Mouse (Mus musculus): ENCODE results near the gene Grid1. TPM values are rescaled to one million over a fixed set of nuclear protein-coding genes. Genes with fewer than 3 reads are reported as not detected.

Grid1 gene
- polyA plus RNA-seq, 1 experiment from 2014 or later: 0.02 TPM

DNA sequence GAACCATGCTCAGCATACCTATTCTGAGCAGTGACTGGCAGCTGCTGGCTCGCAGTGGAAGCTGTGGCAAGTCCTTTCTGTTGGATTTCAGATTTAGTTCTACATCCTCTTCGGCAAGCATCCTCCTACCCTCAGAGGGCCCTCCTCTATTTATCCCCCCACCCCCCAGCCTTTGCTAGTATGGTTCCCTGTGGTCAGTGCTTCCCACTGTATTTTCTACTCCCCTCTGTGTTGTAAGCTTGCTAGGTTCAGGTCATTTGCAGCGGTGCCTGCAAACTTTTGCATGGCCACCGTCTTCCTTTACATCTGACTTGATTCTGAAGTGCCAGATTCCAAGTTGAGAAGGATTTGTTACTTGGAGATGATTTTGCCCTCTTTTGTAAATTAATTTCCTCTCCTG, 378.5 kb downstream of the Grid1 start:
- H3K27ac ChIP-seq (ENCODE audit: low read length): no peak overlapping the region
- H3K36me3 ChIP-seq (ENCODE audit: control insufficient read depth, insufficient read depth): no peaks in the 10 kb centered on the region
- H3K4me3 ChIP-seq (ENCODE audit: low read depth, low read length): no peak overlapping the region
- H3K9ac ChIP-seq (ENCODE audit: low read depth, low read length): no peak overlapping the region
- 61% methylated on average over 4 of the region's 4 CpGs for WGBS (ENCODE audit: insufficient replicate concordance)
- H3K4me2 ChIP-seq (ENCODE audit: low read depth, low read length): no peak overlapping the region
- ATAC-seq (ENCODE audit: low read depth): no peak
- no peaks in the 10 kb centered on the region for H3K27me3 ChIP-seq (ENCODE audit: control insufficient read depth, insufficient read depth, low read depth, low read length)
- no peaks in the 10 kb centered on the region for H3K4me1 ChIP-seq (ENCODE audit: control insufficient read depth, low read depth, low read length)
- no peaks in the 10 kb centered on the region for H3K9me3 ChIP-seq (replicated peaks; ENCODE audit: control insufficient read depth, low read length)

DNA sequence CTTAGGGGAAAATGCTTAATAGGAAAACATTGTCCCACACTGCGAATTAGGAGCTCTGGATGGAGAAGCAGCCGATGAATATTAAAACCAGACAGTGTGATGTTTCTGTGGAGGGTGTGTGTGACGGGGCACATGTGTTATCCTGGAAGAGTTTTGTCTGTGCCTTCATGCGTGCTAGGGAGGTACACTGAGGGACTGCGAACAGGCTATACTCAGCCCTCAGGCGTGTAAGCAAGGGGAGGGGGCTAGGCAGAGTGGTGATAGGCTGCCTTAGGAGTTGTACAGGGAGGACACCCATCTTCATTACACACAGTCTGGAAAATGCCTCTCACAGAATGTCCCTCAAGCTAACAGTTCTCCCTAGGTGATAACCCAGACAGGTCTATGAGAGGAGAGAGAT, 379.0 kb downstream of the Grid1 start:
- ATAC-seq (ENCODE audit: low read depth): no peak
- Histone ChIP-seq H3K27me3 (ENCODE audit: control insufficient read depth, insufficient read depth, low read depth, low read length) (no peaks in the 10 kb centered on the region), H3K4me2 (ENCODE audit: low read depth, low read length) (no peak overlapping the region), H3K4me3 (ENCODE audit: low read depth, low read length) (no peak overlapping the region), H3K36me3 (ENCODE audit: control insufficient read depth, insufficient read depth) (no peaks in the 10 kb centered on the region), H3K4me1 (ENCODE audit: control insufficient read depth, low read depth, low read length) (no peaks in the 10 kb centered on the region), H3K9me3 (replicated peaks; ENCODE audit: control insufficient read depth, low read length) (no peaks in the 10 kb centered on the region), H3K9ac (ENCODE audit: low read depth, low read length) (no peak overlapping the region), H3K27ac (ENCODE audit: low read length) (no peak overlapping the region)
- 61% methylated on average over 6 of the region's 6 CpGs for WGBS (ENCODE audit: insufficient replicate concordance)

DNA sequence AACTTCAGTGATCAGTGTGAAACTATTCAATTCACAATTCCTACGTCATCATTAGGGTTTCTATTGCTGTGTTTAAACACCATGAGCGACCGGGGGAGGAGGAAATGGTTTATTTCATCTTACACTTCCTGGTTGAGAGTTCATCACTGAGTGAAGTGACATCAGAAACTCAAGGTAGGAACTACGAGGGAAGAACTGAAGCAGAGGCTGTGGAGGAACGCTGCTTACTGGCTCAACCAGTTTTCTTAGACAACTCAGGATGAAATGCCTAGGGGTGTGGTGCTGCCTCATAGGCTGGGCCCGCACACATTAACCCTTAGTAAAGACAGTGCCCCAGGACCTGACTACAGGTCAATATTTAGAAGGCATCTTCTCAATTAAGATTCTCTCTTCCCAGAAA, 389.5 kb downstream of the Grid1 start:
- ATAC-seq (ENCODE audit: low read depth): no peak
- Histone ChIP-seq H3K9ac (ENCODE audit: low read depth, low read length) (no peak overlapping the region), H3K4me2 (ENCODE audit: low read depth, low read length) (no peak overlapping the region), H3K4me1 (ENCODE audit: control insufficient read depth, low read depth, low read length) (no peaks in the 10 kb centered on the region), H3K36me3 (ENCODE audit: control insufficient read depth, insufficient read depth) (no peaks in the 10 kb centered on the region), H3K4me3 (ENCODE audit: low read depth, low read length) (no peak overlapping the region), H3K9me3 (replicated peaks; ENCODE audit: control insufficient read depth, low read length) (no peaks in the 10 kb centered on the region), H3K27me3 (ENCODE audit: control insufficient read depth, insufficient read depth, low read depth, low read length) (no peaks in the 10 kb centered on the region), H3K27ac (ENCODE audit: low read length) (no peak overlapping the region)
- WGBS (ENCODE audit: insufficient replicate concordance): 46% methylated on average over 6 of the region's 6 CpGs

DNA sequence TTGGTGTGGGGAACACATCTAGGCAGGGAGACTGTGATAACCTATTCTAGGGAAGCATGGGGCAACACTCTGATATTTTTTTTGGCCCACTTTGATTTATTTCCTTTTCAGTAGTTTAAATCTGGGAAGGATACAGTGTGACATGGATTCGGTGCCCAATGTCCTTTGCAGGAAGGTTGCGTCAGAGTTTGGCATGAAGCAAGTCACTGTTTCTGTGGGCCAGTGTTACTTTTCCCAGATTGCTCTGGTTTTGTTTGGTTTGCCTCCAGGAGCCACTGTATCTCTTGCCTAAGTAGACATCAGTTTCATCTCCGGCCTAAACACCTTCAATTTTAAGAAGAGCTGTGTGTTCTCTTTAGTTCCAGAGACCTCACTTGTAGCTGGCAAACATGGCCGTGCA, 399.1 kb downstream of the Grid1 start:
- Histone ChIP-seq H3K4me3 (ENCODE audit: low read depth, low read length) (no peak overlapping the region), H3K27me3 (ENCODE audit: control insufficient read depth, insufficient read depth, low read depth, low read length) (no peaks in the 10 kb centered on the region), H3K27ac (ENCODE audit: low read length) (no peak overlapping the region), H3K9me3 (replicated peaks; ENCODE audit: control insufficient read depth, low read length) (no peaks in the 10 kb centered on the region), H3K4me1 (ENCODE audit: control insufficient read depth, low read depth, low read length) (no peaks in the 10 kb centered on the region), H3K4me2 (ENCODE audit: low read depth, low read length) (no peak overlapping the region), H3K9ac (ENCODE audit: low read depth, low read length) (no peak overlapping the region), H3K36me3 (ENCODE audit: control insufficient read depth, insufficient read depth) (no peaks in the 10 kb centered on the region)
- ATAC-seq (ENCODE audit: low read depth): no peak
- 65% methylated on average over 4 of the region's 4 CpGs for WGBS (ENCODE audit: insufficient replicate concordance)

DNA sequence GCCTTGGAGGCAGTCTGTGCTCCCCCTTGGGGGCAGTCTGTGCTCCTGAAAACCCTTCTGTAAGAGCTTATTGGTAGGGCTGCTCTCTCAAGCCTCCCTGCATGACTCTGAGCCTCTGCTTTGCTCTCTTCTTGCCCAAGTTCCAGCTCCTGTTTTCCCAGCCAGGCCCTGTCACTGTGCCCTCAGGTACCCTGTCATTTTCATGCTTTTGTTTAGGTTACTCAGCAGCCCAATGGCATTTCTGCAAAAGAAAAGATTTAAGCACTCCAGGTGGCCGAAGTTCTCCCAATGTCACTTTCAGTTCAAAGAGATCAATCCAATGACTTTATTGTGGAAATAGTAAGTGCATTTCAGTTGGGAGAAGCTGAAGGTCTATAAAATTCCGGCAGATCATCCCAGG, 402.3 kb downstream of the Grid1 start:
- no peak overlapping the region for H3K4me3 ChIP-seq (ENCODE audit: low read depth, low read length)

DNA sequence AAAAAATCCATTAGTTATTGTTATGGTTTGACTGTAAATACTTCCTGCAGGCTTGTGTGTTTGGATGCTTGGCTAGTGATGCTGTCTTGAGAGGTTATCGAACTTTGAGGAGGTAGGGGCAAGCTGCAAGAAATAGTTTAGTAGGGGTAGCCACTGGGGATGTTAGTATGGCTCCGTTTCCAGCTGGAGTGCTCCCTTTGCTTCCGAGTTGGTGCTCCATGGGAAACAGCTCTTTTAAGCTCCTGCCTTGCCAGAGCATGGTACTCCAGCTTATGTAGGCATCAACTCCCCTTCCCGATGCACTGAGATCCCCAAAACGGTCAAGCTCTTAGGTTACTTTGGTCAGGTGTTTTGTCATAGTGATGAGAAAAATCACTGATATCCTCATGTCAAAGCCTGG, 407.7 kb downstream of the Grid1 start:
- 58% methylated on average over 5 of the region's 5 CpGs for WGBS (ENCODE audit: insufficient replicate concordance)
- Histone ChIP-seq H3K9ac (ENCODE audit: low read depth, low read length) (no peak overlapping the region), H3K9me3 (replicated peaks; ENCODE audit: control insufficient read depth, low read length) (no peaks in the 10 kb centered on the region), H3K36me3 (ENCODE audit: control insufficient read depth, insufficient read depth) (no peaks in the 10 kb centered on the region), H3K4me3 (ENCODE audit: low read depth, low read length) (no peak overlapping the region), H3K4me1 (ENCODE audit: control insufficient read depth, low read depth, low read length) (no peaks in the 10 kb centered on the region), H3K27ac (ENCODE audit: low read length) (no peak overlapping the region), H3K4me2 (ENCODE audit: low read depth, low read length) (no peak overlapping the region), H3K27me3 (ENCODE audit: control insufficient read depth, insufficient read depth, low read depth, low read length) (no peaks in the 10 kb centered on the region)
- no peak for ATAC-seq (ENCODE audit: low read depth)

More for the DNA sequence above, 402.3 kb downstream of the Grid1 start:
- no peak for ATAC-seq (ENCODE audit: low read depth)
- no peaks in the 10 kb centered on the region for H3K9me3 ChIP-seq (replicated peaks; ENCODE audit: control insufficient read depth, low read length)
- 38% methylated on average over 2 of the region's 2 CpGs for WGBS (ENCODE audit: insufficient replicate concordance)
- H3K9ac ChIP-seq (ENCODE audit: low read depth, low read length): no peak overlapping the region
- no peak overlapping the region for H3K4me2 ChIP-seq (ENCODE audit: low read depth, low read length)
- H3K27me3 ChIP-seq (ENCODE audit: control insufficient read depth, insufficient read depth, low read depth, low read length): no peaks in the 10 kb centered on the region
- no peaks in the 10 kb centered on the region for H3K36me3 ChIP-seq (ENCODE audit: control insufficient read depth, insufficient read depth)
- no peaks in the 10 kb centered on the region for H3K4me1 ChIP-seq (ENCODE audit: control insufficient read depth, low read depth, low read length)
- no peak overlapping the region for H3K27ac ChIP-seq (ENCODE audit: low read length)

DNA sequence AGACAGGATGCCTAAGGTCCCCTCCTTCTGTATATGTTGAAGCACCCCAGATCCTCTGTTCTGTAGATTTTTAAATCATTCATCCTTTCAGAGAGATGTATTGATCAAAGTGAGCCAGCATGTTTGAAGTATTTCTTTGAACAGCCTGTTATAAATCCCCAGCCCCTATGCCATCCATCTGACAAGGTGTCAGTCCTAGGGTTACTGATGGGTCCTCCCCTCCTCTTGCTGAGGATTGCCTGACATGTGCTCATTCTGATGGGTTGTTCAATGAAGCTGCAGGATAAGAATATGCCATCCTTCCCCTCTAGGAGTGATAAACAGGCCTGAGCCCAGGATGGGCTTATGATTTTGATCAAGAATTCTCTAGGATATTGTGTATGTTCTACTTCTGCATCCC, 411.5 kb downstream of the Grid1 start:
- H3K4me3 ChIP-seq (ENCODE audit: low read depth, low read length): no peak overlapping the region
- H3K9me3 ChIP-seq (replicated peaks; ENCODE audit: control insufficient read depth, low read length): no peaks in the 10 kb centered on the region
- no peak overlapping the region for H3K9ac ChIP-seq (ENCODE audit: low read depth, low read length)
- no peak overlapping the region for H3K4me2 ChIP-seq (ENCODE audit: low read depth, low read length)
- no peaks in the 10 kb centered on the region for H3K4me1 ChIP-seq (ENCODE audit: control insufficient read depth, low read depth, low read length)
- H3K36me3 ChIP-seq (ENCODE audit: control insufficient read depth, insufficient read depth): no peaks in the 10 kb centered on the region
- no peaks in the 10 kb centered on the region for H3K27me3 ChIP-seq (ENCODE audit: control insufficient read depth, insufficient read depth, low read depth, low read length)
- no peak overlapping the region for H3K27ac ChIP-seq (ENCODE audit: low read length)
- no peak for ATAC-seq (ENCODE audit: low read depth)

DNA sequence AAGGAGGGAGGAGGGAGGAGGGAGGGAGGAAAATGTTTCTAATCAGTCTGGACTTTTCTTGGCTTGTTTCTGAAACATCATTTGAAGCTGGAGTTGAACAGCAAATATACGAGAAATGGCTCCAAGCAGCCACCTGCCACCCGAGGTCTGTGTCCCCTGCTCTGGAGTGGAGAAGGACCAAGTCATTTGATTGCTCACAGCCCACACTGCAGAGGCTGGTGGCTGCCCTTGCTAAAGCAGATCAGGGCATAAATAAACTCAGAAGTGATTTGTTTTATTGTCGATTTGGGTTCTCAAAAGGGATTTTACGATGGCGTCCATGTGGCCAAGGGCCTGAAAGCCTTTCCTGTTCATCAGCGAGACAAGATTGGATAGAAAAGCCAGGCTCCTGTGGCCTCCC, 423.0 kb downstream of the Grid1 start:
- WGBS (ENCODE audit: insufficient replicate concordance): 67% methylated on average over 6 of the region's 6 CpGs
- Histone ChIP-seq H3K36me3 (ENCODE audit: control insufficient read depth, insufficient read depth) (no peaks in the 10 kb centered on the region), H3K4me2 (ENCODE audit: low read depth, low read length) (no peak overlapping the region), H3K27ac (ENCODE audit: low read length) (no peak overlapping the region), H3K4me3 (ENCODE audit: low read depth, low read length) (no peak overlapping the region), H3K4me1 (ENCODE audit: control insufficient read depth, low read depth, low read length) (no peaks in the 10 kb centered on the region), H3K9ac (ENCODE audit: low read depth, low read length) (no peak overlapping the region), H3K9me3 (replicated peaks; ENCODE audit: control insufficient read depth, low read length) (no peaks in the 10 kb centered on the region), H3K27me3 (ENCODE audit: control insufficient read depth, insufficient read depth, low read depth, low read length) (no peaks in the 10 kb centered on the region)
- no peak for ATAC-seq (ENCODE audit: low read depth)

DNA sequence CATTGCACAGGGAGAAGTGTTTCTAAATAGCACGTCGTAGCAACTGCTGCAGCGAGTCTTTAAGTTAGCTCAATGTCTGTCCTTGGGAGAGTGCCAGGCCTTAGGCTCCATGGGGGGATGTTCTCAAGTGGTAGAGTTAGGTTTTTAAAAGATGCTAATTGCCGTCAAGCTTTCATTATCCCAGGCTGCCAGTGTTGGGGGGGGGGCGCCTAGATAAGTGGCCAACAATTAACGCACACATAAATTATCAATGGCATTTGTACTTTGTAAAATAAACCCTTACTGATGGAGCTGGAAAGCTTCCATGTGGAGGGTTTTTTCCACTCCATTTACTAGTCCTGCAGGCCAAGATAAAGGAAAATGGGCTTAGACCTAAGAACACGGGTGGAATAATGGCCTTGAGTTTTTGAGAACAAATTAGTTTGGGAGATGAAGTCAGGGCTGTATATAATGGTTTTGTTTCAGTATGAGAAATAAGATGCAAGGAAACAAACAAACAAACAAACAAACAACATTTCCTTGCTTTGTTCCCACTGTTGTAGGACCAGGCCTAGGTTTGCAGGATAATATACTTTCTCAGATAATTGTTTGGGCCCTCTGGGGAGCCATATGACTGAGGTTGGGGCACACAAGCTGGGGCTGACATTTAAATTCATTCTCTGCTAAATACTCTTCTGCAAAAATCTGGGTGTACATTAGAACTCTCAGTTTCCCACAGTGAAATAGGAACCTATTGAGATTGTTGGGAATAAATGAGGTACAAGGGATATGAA, 425.1 kb downstream of the Grid1 start:
- 68% methylated on average over 7 of the region's 7 CpGs for WGBS (ENCODE audit: insufficient replicate concordance)
- Histone ChIP-seq H3K27me3 (ENCODE audit: control insufficient read depth, insufficient read depth, low read depth, low read length) (no peaks in the 10 kb centered on the region), H3K9ac (ENCODE audit: low read depth, low read length) (no peak overlapping the region), H3K36me3 (ENCODE audit: control insufficient read depth, insufficient read depth) (no peaks in the 10 kb centered on the region), H3K27ac (ENCODE audit: low read length) (no peak overlapping the region), H3K4me1 (ENCODE audit: control insufficient read depth, low read depth, low read length) (no peaks in the 10 kb centered on the region), H3K4me3 (ENCODE audit: low read depth, low read length) (no peak overlapping the region), H3K4me2 (ENCODE audit: low read depth, low read length) (no peak overlapping the region), H3K9me3 (replicated peaks; ENCODE audit: control insufficient read depth, low read length) (no peaks in the 10 kb centered on the region)
- ATAC-seq (ENCODE audit: low read depth): no peak
